Mouse (Mus musculus) gastrocnemius, postnatal 25 days (tissue): ENCODE measurements around the gene Shc2. TPM values are rescaled to one million over a fixed set of nuclear protein-coding genes. Genes with fewer than 3 reads are reported as not detected.
A peak's percentile ranks its signal among the peaks of the same experiment; 100 is the strongest.

Experiments used
- DNase-seq: peaks from one replicate; pipeline ENCODE4 v3.0.0; 2022
- long read RNA-seq, 2 experiments: library from polyadenylated mRNA; stranded (forward); transcript quantifications; one replicate each; pipeline ENCODE4 v2.0.0; 2021
- total RNA-seq, 2 experiments: library from RNA; stranded (reverse); gene quantifications; 1 replicate in 1 of 2; 2 replicates in 1 of 2; pipeline ENCODE4 v1.2.3; 2021

The Shc2 gene
- 1 to 10 TPM; 2.1 to 2.3 TPM for total RNA-seq
- long read RNA-seq, experiment 1, partial matches to known transcripts: 0 of 2 reads
- long read RNA-seq, experiment 1, other reads (novel, unspliced or antisense): 1 of 2 reads
- long read RNA-seq, experiment 2, partial matches to known transcripts: 1 of 7 reads
- long read RNA-seq, experiment 2, other reads (novel, unspliced or antisense): 3 of 7 reads

GRCm38 (mm10) chr10:79637128-79638110, at the start of gene Shc2:
Gene Shc2, minus strand, starts transcription at chr10:79637918.
- peak; percentile 40 for DNase-seq

DNA sequence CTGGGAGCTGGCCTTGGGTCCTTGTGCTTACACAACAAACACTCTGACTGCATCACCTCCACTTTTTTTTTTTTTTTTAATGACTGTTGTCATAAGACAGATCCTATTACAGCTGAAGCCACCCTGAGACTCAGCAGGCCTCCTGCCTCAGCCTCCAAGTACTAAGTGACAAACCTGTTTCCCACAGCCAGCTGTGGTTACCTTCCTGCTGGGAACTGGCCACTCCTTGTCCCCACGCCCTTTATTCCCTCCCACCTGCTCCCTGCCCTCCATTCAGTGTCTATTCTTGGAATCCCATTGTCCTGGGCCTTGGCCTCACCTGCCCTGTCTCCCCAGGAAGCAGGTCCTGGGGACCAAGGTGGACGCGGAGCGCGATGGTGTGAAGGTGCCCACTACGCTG, 49.8 kb upstream of the Shc2 start:
- no peak for DNase-seq

- DNase-seq: peak; percentile 70
These were observed 49.0 kb upstream of the Shc2 start for GRCm38 (mm10) chr10:79686691-79687090.

GRCm38 (mm10) chr10:79686219-79686618, 48.5 kb upstream of the Shc2 start:
- DNase-seq: no peak

DNA sequence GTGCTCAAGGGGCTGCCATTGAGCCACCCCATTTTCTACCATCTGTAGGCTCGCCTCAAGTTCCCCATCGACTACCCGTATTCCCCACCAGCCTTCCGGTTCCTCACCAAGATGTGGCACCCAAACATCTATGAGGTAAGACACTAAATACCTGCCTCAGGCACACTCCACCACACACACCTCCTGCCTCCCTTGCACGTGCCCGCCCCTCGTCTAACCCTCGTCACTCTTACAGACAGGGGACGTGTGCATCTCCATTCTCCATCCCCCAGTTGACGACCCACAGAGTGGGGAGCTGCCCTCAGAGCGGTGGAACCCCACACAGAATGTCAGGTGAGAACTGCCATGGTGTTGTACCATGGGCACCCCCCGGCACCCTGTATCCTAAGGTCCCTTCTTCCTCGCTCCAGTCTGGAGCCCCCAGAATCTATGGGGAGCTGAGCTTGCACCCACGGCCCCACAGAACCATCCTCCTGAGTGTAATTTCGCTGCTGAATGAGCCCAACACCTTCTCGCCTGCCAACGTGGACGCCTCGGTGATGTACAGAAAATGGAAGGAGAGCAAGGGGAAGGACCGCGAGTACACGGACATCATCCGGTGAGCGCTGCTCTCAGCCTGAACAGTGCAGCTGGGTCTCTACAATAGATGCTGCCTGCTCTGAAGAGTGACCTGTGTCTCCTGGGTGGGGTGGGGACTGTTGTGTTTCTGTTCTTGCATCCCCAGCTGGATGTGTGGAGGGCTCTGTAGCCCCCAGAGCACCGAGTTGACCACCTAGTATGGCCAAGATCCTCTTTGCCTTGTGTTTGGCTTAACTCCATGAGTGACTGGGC, 47.3 kb upstream of the Shc2 start:
- DNase-seq: no peak

- peak; percentile 75 for DNase-seq
These were observed 46.3 kb upstream of the Shc2 start for GRCm38 (mm10) chr10:79683726-79684640.

GRCm38 (mm10) chr10:79682916-79683582, 45.3 kb upstream of the Shc2 start:
- peak; percentile 74 for DNase-seq

DNA sequence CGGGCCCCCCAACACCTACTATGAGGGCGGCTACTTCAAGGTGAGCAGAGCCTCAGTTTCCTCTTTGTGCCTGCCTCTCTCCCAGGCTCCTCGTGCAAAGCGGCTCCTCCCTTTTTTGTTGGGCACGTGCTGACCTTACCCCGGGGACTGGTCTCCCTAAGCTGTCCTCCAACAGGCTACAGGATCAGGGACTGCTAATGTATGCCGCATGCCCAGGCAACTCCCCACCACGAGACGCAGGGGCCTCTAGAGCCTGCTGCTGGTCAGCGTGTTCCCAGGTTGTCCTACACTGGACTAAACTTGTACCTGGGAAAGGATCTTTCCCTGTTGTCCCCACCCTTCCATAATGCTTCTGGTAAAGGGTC, 44.8 kb upstream of the Shc2 start:
- no peak for DNase-seq

GRCm38 (mm10) chr10:79681591-79682245, 44.0 kb upstream of the Shc2 start, which contains the start of gene Cdc34:
Gene Cdc34, plus strand, starts transcription at chr10:79682195.
- peak; percentile 100 for DNase-seq

DNA sequence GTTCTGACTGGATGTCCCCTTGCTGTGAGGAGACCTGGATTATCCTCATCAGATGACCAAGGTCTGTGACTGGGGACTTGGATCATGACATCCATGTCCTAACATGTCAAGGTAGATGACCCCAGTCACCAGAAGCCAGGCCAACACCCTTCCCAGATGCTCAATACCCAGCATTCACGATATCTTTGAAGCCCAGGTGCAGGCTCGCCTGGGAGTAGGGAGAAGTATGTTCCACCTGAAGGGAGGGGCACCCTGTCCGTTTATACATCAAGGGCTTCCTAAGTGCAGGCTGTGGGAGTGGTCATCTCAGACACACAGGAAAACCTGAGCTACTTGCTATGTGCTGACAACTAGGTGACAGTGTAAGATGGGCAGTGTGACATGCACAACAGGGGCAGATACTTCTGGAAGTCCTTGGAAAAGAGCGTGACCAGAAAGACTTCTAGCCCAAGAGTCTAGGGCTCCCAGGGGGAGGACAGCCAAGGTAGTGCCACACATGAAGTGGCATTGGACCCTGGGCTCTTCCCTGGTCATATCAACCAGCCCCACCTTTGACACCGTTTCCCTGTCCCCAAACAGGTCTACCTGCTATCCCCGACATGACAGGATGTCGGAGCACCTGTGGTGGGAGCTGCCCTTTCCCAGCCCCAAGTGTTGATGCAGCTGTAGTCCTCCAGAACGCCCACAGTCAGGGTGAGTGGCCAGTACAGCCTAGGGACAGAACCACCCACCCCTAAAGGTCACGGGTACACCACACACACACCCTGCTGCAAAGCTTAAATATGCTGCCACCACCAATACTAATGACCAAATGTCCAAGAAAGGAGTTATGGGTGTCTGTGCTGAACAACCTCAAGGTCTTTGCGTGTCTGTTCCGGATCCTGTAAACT, 43.1 kb upstream of the Shc2 start:
- no peak for DNase-seq

DNA sequence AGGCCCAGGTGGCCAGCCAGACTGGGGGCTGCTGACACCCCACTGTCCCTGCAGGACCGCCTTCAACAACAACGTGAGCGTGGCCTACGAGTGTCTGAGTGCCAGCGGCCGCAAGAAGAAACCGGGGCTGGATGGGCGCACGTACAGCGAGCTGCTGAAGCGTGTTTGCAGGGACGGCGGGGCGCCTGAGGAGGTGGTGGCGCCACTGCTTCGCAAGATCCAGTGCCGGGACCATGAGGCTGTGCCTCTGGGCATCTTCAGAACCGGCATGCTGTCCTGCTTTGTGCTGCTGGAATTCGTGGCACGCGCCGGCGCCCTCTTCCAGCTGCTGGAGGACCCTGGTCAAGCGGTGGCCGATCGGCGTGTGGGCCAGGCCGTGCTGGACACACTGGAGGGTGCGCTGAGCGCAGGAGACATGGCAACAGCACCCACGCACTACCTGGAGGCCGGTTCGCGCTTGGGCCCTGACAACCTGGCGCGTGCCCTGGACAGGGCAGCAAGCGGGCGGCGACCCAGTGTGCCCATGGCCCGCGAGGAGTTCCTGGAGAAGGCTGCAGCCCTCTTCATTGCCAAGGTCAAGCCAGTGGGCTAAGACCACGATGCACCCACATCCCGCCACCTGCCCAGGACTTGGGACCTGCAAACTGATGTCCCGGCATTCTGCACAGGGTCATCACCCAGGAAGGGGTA, 37.8 kb upstream of the Shc2 start:
- no peak for DNase-seq

- no peak for DNase-seq
These were observed 35.3 kb upstream of the Shc2 start for GRCm38 (mm10) chr10:79673054-79673453.

- DNase-seq: no peak
These were observed 34.4 kb upstream of the Shc2 start for GRCm38 (mm10) chr10:79672088-79672455.

DNA sequence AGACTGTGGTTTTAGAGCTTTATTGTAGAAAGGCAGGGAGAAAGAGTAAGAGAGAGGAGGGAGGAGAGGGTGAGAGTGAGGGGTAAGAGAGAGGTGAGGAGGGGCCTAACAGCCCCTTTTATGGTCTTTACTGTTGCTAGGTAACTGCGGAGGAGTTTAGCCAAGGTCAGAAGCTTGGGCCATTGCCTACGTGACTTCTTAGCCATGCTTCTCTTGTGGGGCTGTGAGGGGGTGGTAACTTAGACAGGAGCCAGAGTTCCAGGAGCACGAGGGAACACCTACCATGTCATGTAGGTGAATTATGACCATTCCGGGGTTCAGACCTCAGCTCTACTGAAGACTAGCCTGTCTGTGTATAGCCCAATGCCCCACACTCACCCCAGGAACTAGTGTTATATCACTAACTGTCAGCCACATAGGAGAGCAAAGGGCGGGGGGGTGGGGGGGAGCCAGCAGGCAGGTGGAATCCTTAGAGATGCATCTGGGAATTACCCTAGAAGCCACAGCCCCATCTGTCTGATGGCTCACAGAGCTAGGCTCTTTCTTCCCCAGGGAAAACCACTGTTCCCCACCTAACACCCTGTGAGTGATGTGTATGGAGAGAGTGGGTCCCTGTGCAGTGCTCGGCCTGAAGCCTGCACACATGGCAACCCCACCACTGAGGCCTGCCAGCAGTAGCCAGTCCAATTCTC, 33.8 kb upstream of the Shc2 start:
- no peak for DNase-seq

DNA sequence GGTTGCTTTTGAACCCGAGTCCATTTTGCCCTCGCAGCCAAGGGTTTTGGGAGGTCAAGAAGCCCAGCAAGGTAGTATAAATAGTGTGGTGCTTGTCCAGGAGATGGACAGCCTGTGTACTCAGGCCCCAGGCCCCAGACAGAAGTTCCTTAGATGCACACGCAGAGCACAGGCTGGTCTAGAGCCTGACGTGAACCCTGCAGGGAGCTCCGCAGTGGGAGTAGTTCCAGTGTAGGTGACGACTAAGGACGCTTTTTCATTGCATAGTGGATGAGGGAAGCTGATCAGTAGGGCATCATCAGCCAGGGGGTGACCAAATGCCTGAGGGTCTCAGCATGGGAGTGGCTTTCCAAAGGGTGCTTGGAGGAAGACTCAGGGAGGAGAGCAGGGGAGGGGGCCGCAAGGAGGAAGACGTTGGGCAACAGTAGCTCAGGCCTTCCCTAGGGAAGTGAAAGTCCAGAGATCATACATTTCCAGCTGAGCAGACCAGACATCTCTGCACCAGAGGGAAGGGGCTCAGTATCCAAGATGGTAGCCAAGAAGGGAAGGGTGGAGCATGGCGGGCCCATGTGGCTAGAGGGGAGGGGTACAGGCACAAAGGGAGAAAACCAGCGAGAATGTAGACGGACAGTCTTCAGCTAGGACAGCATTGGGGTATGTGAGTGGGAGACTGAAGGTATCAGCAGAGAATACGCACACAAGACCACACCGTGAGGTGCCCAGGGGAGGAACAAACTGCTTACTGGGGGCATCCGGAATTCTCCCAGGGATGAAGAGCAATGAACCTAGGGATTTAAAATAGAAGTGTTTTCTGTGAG, 32.6 kb upstream of the Shc2 start:
- DNase-seq: no peak

GRCm38 (mm10) chr10:79669576-79670057, 31.9 kb upstream of the Shc2 start:
- DNase-seq: peak; percentile 70
